Mouse (Mus musculus) macrophage (primary cell): Measurements from ENCODE around the gene Fam222b. TPM values are rescaled to one million over a fixed set of nuclear protein-coding genes. Genes with fewer than 3 reads are reported as not detected.

Experiments
- H3K27ac ChIP-seq: fragments of 350-480 bp; formaldehyde crosslinking; 2 replicates; pipeline ENCODE4 v1.9.0; 2021
- H3K36me3 ChIP-seq: fragments of 350-480 bp; formaldehyde crosslinking; 2 replicates; pipeline ENCODE4 v1.9.0; 2021; ENCODE audit errors: inconsistent target
- H3K4me3 ChIP-seq: fragments of 350-480 bp; formaldehyde crosslinking; 2 replicates; pipeline ENCODE4 v1.9.0; 2021; ENCODE audit errors: inconsistent target
- H3K79me2 ChIP-seq: fragments of 350-480 bp; formaldehyde crosslinking; 2 replicates; pipeline ENCODE4 v1.9.0; 2021; ENCODE audit errors: inconsistent target
- WGBS: methylation state at CpG from one replicate; pipeline ENCODE4 v1.1.7; 2026; ENCODE audit warnings: inconsistent platforms; ENCODE audit not compliant: missing documents; 5-methylcytosine and 5-hydroxymethylcytosine counted together
- polyA plus RNA-seq: library from polyadenylated mRNA; stranded (reverse); fragments of 250-400 nt; gene quantifications from 3 replicates; pipeline ENCODE4 v1.2.4, GENCODE M21; 2018; ENCODE audit warnings: inconsistent platforms

The Fam222b gene
- polyA plus RNA-seq, 1 experiment from 2014 or later, result 14.6 TPM

DNA sequence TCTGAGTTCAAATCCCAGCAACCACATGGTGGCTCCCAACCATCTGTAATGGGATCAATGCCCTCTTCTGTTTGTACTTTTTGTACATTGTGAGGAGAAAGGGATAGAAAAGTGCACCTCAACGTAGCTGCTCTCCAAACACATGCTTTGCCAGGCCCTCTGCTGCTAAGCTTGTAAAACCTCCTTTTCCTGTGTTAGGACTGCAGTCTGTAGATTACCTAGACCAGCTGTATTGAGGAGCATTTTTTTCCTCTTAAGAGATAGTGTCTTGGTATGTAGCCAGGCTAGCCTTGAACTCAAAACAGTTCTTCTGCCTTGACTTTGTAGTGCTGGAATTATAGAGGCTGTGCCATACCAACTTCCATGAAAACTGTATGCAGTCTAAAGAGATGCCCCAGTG, 41.7 kb downstream of the Fam222b start:
- Histone ChIP-seq H3K27ac (no peak overlapping the region), H3K36me3 (no peaks in the 10 kb centered on the region)
- 83% methylated on average over 1 of the region's 1 CpGs for WGBS

DNA sequence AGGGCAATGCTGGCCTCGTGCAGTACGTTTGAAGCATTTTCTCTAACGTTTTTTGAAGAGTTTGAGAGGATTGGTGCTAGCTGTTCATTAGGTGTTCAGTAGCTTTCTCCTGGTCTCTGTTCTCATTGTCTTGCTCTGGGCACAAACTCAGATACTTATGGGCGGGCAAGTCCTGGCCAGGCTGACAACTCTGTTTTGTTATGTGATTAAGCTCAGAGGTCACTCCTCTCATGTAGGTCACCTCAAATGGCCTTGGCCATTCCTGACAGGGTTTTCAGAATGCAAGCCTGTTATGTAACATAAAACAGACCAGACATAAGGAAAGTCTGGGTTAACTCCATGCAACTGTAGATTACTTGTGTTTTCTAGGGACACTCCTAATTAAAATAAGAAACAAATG, 43.1 kb downstream of the Fam222b start:
- Histone ChIP-seq H3K36me3 (no peaks in the 10 kb centered on the region), H3K79me2 (peaks cover 98% of the 10 kb centered on the region), H3K4me3 (no peak overlapping the region), H3K27ac (no peak overlapping the region)
- 89% methylated on average over 4 of the region's 4 CpGs for WGBS

More for the DNA sequence above, 41.7 kb downstream of the Fam222b start:
- no peak overlapping the region for H3K4me3 ChIP-seq
- peaks cover 100% of the 10 kb centered on the region for H3K79me2 ChIP-seq

DNA sequence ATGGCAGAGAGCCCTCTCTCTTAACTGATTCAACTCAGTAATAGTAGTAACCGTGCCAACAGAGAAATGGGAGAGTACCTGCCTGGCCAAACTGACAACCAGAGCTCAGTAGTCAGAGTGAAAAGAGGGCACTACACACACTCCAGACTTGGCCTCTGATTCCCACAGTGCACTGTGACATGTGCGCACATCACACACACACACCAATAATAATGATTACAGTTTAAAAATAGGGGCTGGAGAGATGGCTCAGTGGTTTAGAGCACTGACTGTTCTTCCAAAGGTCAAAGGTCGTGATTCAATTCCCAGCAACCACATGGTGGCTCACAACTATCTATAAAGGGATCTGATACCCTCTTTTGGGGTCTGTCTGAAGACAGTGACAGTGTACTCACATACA, 43.6 kb downstream of the Fam222b start:
- 94% methylated on average over 3 of the region's 3 CpGs for WGBS
- Histone ChIP-seq H3K4me3 (no peak overlapping the region), H3K79me2 (peaks cover 94% of the 10 kb centered on the region), H3K27ac (no peak overlapping the region), H3K36me3 (no peaks in the 10 kb centered on the region)

DNA sequence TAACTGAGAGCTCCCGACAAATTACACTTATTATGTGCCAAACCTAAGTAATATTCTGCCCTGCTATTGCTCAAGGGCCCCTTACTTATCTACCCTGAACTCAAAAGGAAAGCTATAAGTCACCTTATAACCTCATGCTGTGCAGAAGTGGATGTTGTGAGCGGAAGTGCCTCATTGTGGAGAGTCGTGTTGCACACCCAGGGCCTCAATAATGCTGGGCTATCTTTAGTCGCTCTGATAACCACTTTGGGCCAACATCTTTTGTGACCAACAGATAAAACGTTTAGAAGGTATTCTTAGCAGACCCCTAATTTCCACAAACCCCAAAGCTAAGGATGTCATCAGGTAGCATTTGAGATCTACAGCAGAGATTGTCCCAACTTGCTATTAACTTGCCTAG, 46.2 kb downstream of the Fam222b start:
- Histone ChIP-seq H3K79me2 (peaks cover 67% of the 10 kb centered on the region), H3K4me3 (no peak overlapping the region), H3K27ac (no peak overlapping the region), H3K36me3 (peaks cover 19% of the 10 kb centered on the region)
- WGBS, result 78% methylated on average over 5 of the region's 5 CpGs

DNA sequence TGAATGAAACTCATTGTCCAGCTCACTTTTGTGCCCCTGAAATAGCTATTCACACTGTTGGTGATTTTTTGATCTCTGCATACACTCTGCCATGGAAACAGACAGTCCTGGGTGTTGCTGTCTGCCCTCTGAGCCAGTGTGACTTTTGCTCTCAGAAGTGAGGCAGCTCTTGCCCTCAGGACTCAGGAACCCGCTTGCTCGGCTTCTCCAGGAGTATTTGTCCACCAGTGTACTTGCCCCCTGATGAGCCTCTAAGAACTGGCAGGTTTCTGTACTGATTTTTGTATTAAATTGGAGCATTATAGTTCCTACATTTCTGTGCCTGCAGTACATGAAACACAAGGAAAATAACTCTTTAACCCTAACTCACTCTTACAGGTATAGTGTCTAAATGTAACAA, 49.1 kb downstream of the Fam222b start:
- H3K36me3 ChIP-seq, result peaks cover 35% of the 10 kb centered on the region
- WGBS, result 85% methylated on average over 2 of the region's 2 CpGs

DNA sequence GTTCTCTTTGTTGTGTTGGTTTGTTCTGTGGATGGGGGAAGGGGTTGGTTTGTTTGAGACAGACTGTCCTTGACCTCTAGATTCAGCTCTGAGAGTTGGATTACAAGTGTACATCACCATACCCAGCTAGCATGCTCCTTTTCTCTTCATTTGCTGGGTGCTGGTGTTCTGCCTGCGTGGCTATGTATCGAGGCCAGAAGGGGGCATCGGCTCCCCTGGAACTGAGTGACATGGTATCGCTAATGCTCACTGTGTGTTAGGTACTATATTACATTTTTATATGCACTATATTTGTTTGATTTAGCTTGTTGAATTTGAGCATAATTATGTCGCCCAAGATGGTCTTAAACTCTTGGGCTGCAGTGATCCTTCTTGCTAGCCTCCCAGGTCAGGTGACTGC, 51.7 kb downstream of the Fam222b start:
- 98% methylated on average over 5 of the region's 5 CpGs for WGBS
- Histone ChIP-seq H3K4me3 (no peak overlapping the region), H3K79me2 (peaks cover 12% of the 10 kb centered on the region; the same call in 1 of the 2 replicates), H3K36me3 (peaks cover 45% of the 10 kb centered on the region), H3K27ac (no peak overlapping the region)

More for the DNA sequence above, 49.1 kb downstream of the Fam222b start:
- no peak overlapping the region for H3K27ac ChIP-seq
- peaks cover 39% of the 10 kb centered on the region for H3K79me2 ChIP-seq
- H3K4me3 ChIP-seq, result no peak overlapping the region

DNA sequence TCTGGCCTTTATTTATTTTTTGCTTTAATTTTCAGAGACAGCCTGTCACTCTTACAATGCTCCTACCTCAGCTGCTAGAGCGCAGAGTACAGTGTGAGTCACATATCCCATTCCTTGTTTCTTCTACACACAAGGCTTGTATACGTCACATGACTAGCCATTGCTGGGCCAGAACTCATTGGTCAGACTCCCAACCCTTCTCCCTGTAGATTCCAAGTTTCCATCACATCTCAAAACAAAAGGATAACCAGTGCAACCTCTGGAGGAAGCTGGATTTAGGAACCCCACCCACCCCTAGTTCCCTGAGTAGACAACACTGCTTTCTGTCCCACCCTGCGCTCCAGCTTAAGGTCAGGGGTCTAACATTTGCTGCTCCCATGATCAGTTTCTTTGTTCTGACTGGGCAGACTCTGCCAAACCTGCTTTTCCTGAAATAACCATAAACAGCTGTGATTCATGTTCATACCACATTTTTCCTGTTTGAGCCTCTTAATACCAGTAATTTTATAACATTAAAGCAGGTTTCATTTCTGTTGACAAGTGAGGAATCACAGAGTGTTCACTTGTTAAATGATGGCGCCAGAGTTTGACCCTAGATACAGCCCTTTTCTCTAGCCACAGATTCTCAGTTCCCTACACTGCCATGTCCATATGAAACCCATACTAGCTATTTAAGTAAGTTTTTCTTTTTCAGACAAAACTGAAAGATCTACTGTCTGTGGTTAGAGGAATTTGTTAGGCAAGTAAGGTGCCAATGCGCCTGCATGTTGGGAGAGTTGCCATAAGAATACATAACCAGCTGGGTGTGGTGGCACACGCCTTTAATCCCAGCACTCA, 52.5 kb downstream of the Fam222b start:
- Histone ChIP-seq H3K4me3 (no peak overlapping the region), H3K36me3 (peaks cover 45% of the 10 kb centered on the region), H3K27ac (no peak overlapping the region), H3K79me2 (peaks cover 5% of the 10 kb centered on the region; the same call in 1 of the 2 replicates)
- 85% methylated on average over 6 of the region's 6 CpGs for whole genome bisulfite sequencing

DNA sequence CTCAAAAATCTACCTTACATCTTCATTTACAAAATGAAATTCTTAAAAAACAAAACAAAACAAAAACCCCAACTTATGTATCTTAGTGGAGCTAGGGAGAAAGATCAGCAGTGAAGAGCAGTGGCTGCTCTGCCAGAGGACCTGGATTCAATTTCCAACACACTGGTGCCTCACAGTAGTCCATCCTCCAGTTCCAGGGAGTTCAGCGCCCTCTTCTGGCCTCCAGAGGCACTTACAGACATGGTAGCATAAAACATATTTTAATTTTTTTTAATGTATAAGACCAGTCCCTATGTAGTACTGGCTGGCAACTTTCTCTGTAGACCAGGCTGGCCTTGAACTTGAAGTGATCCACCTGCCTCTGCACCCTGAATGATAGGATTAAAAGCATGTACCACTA, 56.7 kb downstream of the Fam222b start:
- 40% methylated on average over 1 of the region's 1 CpGs for WGBS
- Histone ChIP-seq H3K4me3 (no peak overlapping the region), H3K36me3 (peaks cover 34% of the 10 kb centered on the region), H3K79me2 (no peaks in the 10 kb centered on the region), H3K27ac (no peak overlapping the region)

DNA sequence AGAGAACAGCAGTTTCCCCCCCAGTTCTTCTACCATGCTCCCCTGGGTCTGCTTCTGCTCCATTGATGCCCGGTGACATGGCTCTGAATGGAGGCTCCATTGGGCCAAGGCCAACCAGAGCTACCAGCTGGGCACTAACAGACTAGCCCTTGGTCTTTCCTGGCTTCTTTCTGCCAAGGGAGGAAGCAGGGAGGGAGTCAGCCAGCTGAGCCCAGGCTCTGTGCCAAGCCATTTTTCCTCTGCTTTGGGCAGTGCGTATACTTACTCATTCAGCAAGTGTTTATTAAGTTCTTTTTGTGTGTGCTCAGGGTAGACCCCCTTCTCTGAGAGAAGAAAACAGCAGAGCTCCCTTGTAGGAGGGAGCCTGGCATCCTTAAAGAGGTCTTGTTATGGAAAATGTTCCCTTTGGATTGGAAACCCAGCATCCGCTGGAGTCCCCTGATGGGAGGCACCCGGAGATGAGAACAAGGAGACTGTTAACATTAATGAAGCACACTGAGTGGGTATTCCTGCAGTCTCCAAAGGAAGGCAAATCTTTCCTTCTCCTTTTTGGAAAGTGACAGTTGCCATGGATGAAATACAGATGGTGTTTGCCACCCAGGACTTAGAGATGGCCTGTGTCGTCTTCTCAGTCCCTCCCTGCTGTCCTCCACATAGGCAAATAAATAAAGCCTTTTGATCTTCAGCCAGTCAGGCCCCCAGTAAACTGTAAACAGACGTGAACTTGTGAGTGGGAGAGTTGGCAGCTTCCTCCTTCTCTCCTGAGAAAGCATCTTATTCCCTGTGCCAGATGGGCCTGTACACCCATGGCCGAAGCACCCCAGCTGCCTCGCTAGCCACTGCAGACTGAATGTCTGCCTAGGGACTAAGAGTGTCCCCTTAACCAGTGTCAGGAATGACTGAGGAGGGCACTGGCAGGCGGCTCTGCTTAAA, 58.1 kb downstream of the Fam222b start:
- WGBS, result 93% methylated on average over 9 of the region's 9 CpGs
- H3K27ac ChIP-seq, result no peak overlapping the region
- H3K79me2 ChIP-seq, result no peaks in the 10 kb centered on the region
- no peak overlapping the region for H3K4me3 ChIP-seq
- peaks cover 30% of the 10 kb centered on the region for H3K36me3 ChIP-seq

DNA sequence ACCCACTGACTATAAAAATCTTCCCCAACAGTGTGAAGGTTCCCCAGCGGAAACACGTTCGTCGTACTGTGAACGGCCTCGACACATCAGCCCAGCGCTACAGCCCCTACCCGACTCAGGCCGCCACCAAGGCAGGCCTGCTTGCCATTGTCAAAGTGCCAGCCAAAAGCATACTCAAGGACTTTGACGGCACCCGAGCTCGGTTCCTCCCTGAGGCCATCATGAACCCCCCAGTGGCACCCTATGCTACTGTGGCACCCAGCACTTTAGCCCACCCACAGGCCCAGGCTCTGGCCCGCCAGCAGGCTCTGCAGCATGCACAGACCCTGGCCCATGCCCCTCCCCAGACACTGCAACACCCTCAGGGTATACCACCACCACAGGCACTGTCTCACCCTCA, 59.3 kb downstream of the Fam222b start:
- Histone ChIP-seq H3K4me3 (no peak overlapping the region), H3K27ac (no peak overlapping the region), H3K36me3 (peaks cover 21% of the 10 kb centered on the region), H3K79me2 (no peaks in the 10 kb centered on the region)
- 89% methylated on average over 13 of the region's 13 CpGs for WGBS

DNA sequence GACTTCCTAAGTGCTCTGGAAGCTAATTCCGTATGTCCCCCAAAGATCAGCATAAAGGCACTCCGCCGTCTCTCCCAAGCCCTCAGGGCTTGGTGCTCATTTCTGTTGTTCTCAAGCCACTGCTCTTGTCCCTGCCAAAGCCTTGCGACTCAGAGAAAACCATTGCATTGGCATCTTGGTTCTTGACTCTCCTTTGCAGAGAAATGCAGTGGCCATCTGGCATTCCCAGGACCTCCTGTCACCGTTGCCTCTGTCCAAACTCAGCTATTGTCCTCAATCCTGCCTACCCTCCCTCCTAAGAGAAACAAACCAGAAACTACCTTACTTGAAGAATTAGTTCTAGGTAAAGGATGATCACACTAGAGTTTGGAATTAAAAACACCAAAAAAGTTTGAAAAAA, 61.2 kb downstream of the Fam222b start:
- no peak overlapping the region for H3K27ac ChIP-seq
- H3K4me3 ChIP-seq, result no peak overlapping the region
- no peaks in the 10 kb centered on the region for H3K79me2 ChIP-seq
- WGBS, result 98% methylated on average over 5 of the region's 5 CpGs
- H3K36me3 ChIP-seq, result peaks cover 12% of the 10 kb centered on the region; the same call in 1 of the 2 replicates

DNA sequence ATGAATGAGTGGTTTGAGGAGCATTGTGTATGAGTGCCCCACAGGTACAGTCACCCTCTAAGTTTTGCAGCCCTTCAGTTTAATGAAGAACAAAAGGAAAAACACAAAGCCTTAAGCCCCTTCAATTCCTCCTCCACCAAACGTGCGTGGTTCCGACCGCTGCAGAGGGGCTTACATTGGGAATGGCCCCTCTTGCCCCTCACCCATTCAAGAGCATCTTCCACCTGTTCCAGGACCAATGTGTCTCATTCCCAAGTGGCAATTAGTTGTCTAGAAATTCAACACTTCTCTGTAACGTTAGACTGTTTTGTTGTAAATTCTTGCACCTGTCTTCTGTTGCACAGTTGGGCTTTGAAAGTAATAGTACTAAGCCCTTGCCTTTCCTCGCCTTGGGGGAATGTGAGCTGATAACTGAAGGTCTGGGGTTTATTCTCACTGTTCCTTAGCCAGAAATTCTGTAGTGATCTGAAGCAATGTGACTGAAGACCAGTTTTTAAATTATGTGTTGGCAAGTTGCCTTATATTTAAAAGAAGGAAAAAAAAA, 61.8 kb downstream of the Fam222b start:
- no peaks in the 10 kb centered on the region for H3K79me2 ChIP-seq
- WGBS, result 87% methylated on average over 6 of the region's 6 CpGs
- peaks cover 12% of the 10 kb centered on the region; the same call in 1 of the 2 replicates for H3K36me3 ChIP-seq
- no peak overlapping the region for H3K27ac ChIP-seq
- no peak overlapping the region for H3K4me3 ChIP-seq

DNA sequence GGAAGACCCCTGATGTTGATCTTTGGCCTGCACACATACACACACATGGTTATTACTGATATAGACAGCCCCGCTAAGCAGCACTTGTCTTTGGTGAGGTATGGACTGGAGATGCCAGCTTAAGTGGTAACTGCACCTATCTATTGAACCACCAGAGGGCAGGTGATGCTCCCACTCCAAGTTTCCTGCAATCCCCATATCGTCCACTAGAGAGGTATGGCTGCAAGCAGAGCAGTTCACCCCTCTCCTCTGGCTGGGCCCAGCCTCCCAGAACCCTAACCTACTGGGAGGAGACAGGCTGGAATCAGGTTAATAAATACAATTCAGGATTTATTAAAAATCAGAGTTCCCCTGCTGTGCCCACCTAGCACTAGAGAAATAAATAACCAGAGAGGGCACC, 64.6 kb downstream of the Fam222b start:
- Histone ChIP-seq H3K79me2 (no peaks in the 10 kb centered on the region), H3K27ac (no peak overlapping the region), H3K4me3 (no peak overlapping the region), H3K36me3 (peaks cover 11% of the 10 kb centered on the region; the same call in 1 of the 2 replicates)
- 46% methylated on average over 2 of the region's 2 CpGs for WGBS

DNA sequence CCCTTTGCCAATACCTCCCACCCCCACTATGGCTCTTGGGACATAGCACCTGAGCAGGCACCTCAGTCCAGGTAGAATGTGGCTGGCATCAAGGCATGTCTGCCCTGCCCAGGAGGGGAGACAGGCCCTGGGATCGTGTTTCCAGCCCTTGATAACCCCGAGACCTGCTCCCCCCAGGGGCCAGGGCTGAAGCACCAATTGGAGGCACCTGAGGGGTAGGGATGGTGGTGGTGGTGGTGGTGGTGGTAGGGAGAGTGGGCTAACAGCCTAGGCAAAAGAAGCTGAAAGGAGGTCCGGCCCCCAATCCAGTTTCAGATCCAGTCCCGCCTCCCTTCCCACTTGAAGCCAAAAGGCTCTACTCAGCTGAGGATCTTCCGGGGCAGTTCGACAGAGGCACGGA, 65.1 kb downstream of the Fam222b start:
- Histone ChIP-seq H3K79me2 (no peaks in the 10 kb centered on the region), H3K4me3 (no peak overlapping the region), H3K27ac (no peak overlapping the region), H3K36me3 (peaks cover 6% of the 10 kb centered on the region; the same call in 1 of the 2 replicates)
- WGBS, result 96% methylated on average over 6 of the region's 7 CpGs
